Mouse (Mus musculus) embryonic facial prominence, embryonic 13.5 days (tissue): Measurements from ENCODE around the gene Fbxw18. TPM values are rescaled to one million over a fixed set of nuclear protein-coding genes. Genes with fewer than 3 reads are reported as not detected.
"Not testable (repeated sequence)": the region's sequence is repeated elsewhere in the genome, so short reads cannot be mapped to it uniquely, and the experiment has no call there.

ENCODE experiments used
- ATAC-seq: fragments of 200-750 bp; cut with Nextera tagmentation; 2 replicates; pipeline ENCODE4 v1.8.0; 2017; ENCODE audit warnings: low read depth; ENCODE audit not compliant: insufficient number of reproducible peaks, insufficient read depth, low FRiP score, low TSS enrichment
- H3K27ac ChIP-seq: fragments of 300-500 bp; sonication (generic); 2 replicates; pipeline ENCODE4 v1.5.1; 2015; ENCODE audit warnings: moderate library complexity, mild to moderate bottlenecking, inconsistent platforms
- H3K27me3 ChIP-seq: fragments of 300-500 bp; sonication (generic); 2 replicates; pipeline ENCODE4 v1.6.1; 2015; ENCODE audit warnings: mild to moderate bottlenecking, inconsistent platforms
- H3K36me3 ChIP-seq: fragments of 300-500 bp; sonication (generic); 2 replicates; pipeline ENCODE4 v1.6.1; 2015; ENCODE audit warnings: mild to moderate bottlenecking, inconsistent platforms
- H3K4me1 ChIP-seq: fragments of 300-500 bp; sonication (generic); 2 replicates; pipeline ENCODE4 v1.6.1; 2015; ENCODE audit warnings: inconsistent platforms
- H3K4me2 ChIP-seq: fragments of 300-500 bp; sonication (generic); 2 replicates; pipeline ENCODE4 v1.6.1; 2015; ENCODE audit warnings: moderate library complexity, mild to moderate bottlenecking, inconsistent platforms
- H3K4me3 ChIP-seq: fragments of 300-500 bp; sonication (generic); 2 replicates; pipeline ENCODE4 v1.5.1; 2015; ENCODE audit warnings: mild to moderate bottlenecking, inconsistent platforms
- H3K9ac ChIP-seq: fragments of 300-500 bp; sonication (generic); 2 replicates; pipeline ENCODE4 v1.6.1; 2015; ENCODE audit warnings: mild to moderate bottlenecking, inconsistent platforms
- H3K9me3 ChIP-seq: fragments of 300-500 bp; sonication (generic); 2 replicates; pipeline ENCODE4 v1.6.1; 2016; ENCODE audit warnings: inconsistent platforms
- WGBS: fragments of 180-500 bp; shearing (Covaris S2); methylation state at CpG from one replicate; pipeline ENCODE4 v1.1.7; 2015; ENCODE audit warnings: mixed read lengths; 5-methylcytosine and 5-hydroxymethylcytosine counted together
- polyA plus RNA-seq: library from polyadenylated mRNA; unstranded; fragments of >200 nt; fragmentation: Nextera tagmentation; extraction: Ambion mirVana; gene quantifications from 2 replicates; pipeline ENCODE4 v1.2.1, GENCODE M21; 2015

The Fbxw18 gene
- polyA plus RNA-seq, result 0.13 TPM in 1 of 2 replicates, not detected in the other

DNA sequence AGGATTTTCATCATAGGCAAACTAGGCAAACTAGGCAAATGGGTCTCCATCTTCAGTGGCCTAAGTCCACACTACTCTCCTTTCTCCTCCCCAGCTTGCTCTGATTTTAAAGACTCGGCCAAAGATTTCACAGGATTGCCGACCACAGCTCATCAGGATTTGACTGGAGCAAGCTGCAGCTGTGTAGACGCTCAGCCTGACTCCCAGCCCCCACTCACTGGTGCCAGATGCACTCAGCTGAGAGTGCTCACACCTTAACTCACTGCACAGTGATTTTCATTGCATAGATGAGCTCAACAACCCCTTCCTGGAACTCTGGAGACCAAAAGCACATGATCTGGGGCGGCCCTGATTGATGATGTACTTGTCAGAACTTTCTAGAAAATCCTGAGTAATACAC is at the start of gene Fbxw18:
Fbxw18 (minus strand) TSS at position 101 of the 400 bp plus-strand sequence.
- not testable (repeated sequence) for H3K9me3 ChIP-seq, ATAC-seq, H3K36me3 ChIP-seq, H3K9ac ChIP-seq, H3K4me2 ChIP-seq, H3K27ac ChIP-seq, H3K27me3 ChIP-seq, H3K4me1 ChIP-seq, H3K4me3 ChIP-seq
- 69% methylated on average over 4 of the region's 4 CpGs for WGBS

DNA sequence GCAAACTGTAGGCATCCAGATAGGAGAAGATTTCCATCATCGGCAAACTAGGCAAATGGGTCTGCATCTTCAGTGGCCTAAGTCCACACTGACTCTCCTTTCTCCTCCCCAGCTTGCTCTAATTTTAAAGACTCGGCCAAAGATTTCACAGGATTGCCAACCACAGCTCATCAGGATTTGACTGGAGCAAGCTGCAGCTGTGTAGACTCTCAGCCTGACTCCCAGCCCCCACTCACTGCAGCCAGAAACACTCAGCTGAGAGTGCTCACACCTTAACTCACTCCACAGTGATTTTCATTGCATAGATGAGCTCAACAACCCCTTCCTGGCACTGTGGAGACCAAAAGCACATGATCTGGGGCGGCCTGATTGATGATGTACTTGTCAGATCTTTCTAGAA is 43.5 kb upstream of the Fbxw18 start, which contains the start of gene Fbxw26:
Fbxw26 (minus strand) TSS at position 101 of the 400 bp plus-strand sequence.
- H3K4me3 ChIP-seq, H3K36me3 ChIP-seq, H3K27me3 ChIP-seq, H3K9ac ChIP-seq, H3K27ac ChIP-seq, ATAC-seq, H3K9me3 ChIP-seq, H3K4me1 ChIP-seq, H3K4me2 ChIP-seq: not testable (repeated sequence)
- WGBS, result 79% methylated on average over 3 of the region's 3 CpGs

- Histone ChIP-seq H3K4me2 (no peak overlapping the region), H3K27me3 (no peaks in the 10 kb centered on the region), H3K9me3 (no peaks in the 10 kb centered on the region), H3K36me3 (no peaks in the 10 kb centered on the region), H3K27ac (no peak overlapping the region), H3K9ac (no peak overlapping the region), H3K4me3 (no peak overlapping the region), H3K4me1 (no peaks in the 10 kb centered on the region)
- 3% methylated on average over 1 of the region's 1 CpGs for WGBS
- no peak for ATAC-seq
Observed at GRCm38 (mm10) chr9:109685299-109685698, 17.2 kb downstream of the Fbxw18 start.

DNA sequence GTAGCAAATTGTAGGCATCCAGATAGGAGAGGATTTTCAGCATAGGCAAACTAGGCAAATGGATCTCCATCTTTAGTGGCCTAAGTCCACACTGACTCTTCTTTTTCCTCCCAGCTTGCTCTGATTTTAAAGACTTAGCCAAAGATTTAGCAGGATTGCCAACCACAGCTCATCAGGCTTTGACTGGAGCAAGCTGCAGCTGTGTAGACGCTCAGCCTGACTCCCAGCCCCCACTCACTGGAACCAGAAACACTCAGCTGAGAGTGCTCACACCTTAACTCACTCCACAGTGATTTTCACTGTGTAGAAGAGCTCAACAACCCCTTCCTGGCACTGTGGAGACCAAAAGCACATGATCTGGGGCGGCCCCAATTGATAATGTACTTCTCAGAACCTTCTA is 37.9 kb downstream of the Fbxw18 start, which contains the start of gene Fbxw25:
Fbxw25 (minus strand) TSS at position 101 of the 400 bp plus-strand sequence.
- H3K9ac ChIP-seq, ATAC-seq, H3K27ac ChIP-seq, H3K27me3 ChIP-seq, H3K4me2 ChIP-seq, H3K4me1 ChIP-seq, H3K4me3 ChIP-seq, H3K36me3 ChIP-seq, H3K9me3 ChIP-seq: not testable (repeated sequence)
- 80% methylated on average over 2 of the region's 2 CpGs for WGBS

Other genes starting within 250 kb of the Fbxw18 start
- not detected in 2 replicates for gene Fbxw19, start 206.8 kb downstream of the Fbxw18 start, polyA plus RNA-seq
- gene Fbxw15, start 134.4 kb downstream of the Fbxw18 start, polyA plus RNA-seq, result not detected in 2 replicates
- gene Fbxw24, start 76.6 kb downstream of the Fbxw18 start, polyA plus RNA-seq, result 0.14 and 0.29 TPM in 2 replicates
- not detected in 2 replicates for gene Fbxw25, start 38.0 kb downstream of the Fbxw18 start, polyA plus RNA-seq
- not detected in 2 replicates for gene Fbxw26, start 43.4 kb upstream of the Fbxw18 start, polyA plus RNA-seq
- not detected in 2 replicates for gene Fbxw27, start 88.0 kb upstream of the Fbxw18 start, polyA plus RNA-seq
- not detected in 2 replicates for gene Spink8, start 109.6 kb upstream of the Fbxw18 start, polyA plus RNA-seq
- 64.9 and 70.9 TPM in 2 replicates for gene Nme6, start 130.0 kb upstream of the Fbxw18 start, polyA plus RNA-seq
- gene Camp, start 146.9 kb upstream of the Fbxw18 start, polyA plus RNA-seq, result 0.76 and 3.4 TPM in 2 replicates
- gene Cdc25a, start 172.9 kb upstream of the Fbxw18 start, polyA plus RNA-seq, result 33.2 and 35.1 TPM in 2 replicates
- gene Map4, start 228.8 kb upstream of the Fbxw18 start, polyA plus RNA-seq, result 58.0 and 61.0 TPM in 2 replicates